Mouse (Mus musculus) inflammation-experienced regulatory T-cells, adult 6 months (primary cell): ENCODE results near the gene Trafd1. TPM values are rescaled to one million over a fixed set of nuclear protein-coding genes. Genes with fewer than 3 reads are reported as not detected.

Source experiments
- ATAC-seq: one replicate; pipeline ENCODE4 v1.8.0; 2017
- polyA plus RNA-seq, 3 experiments: library from polyadenylated mRNA; unstranded; fragments of 100-300 nt; shearing (Covaris generic); gene quantifications; one replicate each; pipeline ENCODE4 v1.2.1; 2017

Trafd1 gene
- polyA plus RNA-seq: 10 to 100 TPM; 31.6 to 50.8 (median 39.1) TPM

GRCm38 (mm10) chr5:121385461-121386119, at the start of gene Trafd1:
Gene Trafd1 (minus strand): TSS chr5:121385632.
- ATAC-seq: peak; percentile 84

GRCm38 (mm10) chr5:121428954-121429353, 43.5 kb upstream of the Trafd1 start:
- no peak for ATAC-seq

DNA sequence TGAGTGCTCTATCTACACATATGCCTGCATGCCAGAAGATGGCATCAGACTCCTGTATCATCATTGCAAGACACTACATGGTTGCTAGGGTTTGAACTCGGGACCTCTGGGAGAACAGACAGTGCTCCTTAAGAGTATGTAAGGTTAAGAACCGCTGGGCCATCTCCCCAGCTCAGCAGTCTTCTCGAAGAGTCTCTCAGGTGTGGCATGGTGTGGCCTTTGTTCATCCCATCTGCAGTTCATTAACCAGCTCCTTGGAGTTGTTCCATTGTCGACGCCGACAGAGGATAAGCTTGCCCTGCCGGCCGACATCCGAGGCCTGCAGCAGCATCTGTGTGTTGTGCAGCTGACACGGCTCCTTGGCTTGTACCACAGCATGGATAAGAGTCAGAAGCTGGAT, 37.9 kb upstream of the Trafd1 start:
- ATAC-seq: no peak

DNA sequence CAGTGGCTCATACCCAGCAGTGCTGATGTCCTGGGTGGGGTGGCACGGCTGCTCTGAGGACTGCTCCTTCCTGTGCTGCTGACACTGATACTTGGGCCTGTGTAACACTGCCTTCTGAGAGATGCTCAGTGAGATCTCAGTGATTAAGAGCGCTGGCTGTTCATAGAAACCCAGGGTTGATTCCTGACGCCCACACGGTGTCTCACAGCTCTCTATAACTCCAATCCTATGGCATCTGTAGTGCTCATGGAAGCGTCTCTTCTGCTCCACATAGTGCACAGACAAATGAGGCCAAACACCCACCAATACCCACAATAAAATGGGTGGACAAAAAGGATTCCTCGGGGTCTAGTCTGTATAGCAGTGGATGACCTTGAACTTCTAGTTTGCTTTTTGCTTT, 37.4 kb upstream of the Trafd1 start:
- no peak for ATAC-seq

- no peak for ATAC-seq
Observed at GRCm38 (mm10) chr5:121420721-121421120, 35.3 kb upstream of the Trafd1 start.

GRCm38 (mm10) chr5:121410975-121411374, 25.5 kb upstream of the Trafd1 start:
- ATAC-seq: no peak

DNA sequence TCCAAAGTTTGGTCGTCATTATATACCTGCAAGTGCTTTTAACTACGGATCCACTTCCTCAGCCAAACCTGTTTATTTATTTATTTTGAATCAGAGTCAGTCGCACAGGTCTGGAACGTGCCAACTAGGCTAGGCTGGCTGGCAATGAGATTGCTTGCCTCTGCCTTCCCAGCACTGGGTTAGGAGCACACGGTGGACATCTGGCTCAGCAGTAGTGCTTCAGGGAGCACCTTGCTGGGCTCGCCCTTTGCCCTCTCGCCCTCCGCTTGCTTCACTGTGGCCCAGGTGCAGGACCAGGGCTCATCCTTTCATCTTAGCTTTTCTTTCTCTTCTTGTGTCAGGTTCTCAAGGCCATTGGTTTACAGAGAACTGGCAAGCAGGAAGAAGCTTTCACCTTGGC, 22.4 kb upstream of the Trafd1 start:
- no peak for ATAC-seq

DNA sequence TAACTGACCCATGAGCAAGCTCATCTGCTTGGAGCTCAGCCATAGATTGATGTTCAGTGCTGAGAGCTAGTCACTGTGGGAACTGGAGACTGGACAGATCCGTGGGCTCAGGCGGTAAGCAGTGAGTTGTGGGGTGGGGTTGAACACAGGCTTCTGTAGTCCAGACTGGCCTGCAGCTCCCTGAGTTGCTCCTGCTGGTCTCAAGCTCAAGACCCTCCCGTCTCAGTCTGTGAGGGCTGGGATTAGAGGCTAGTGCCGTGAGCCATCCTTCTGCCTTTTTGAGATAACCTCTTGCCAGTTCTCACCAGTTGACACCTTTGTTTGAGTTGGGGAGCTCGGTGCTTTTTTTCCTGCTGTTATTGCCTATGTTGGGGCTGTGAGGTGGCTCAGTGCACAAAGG, 15.4 kb upstream of the Trafd1 start:
- ATAC-seq: no peak

- ATAC-seq: no peak
Observed at GRCm38 (mm10) chr5:121400064-121400463, 14.6 kb upstream of the Trafd1 start.

DNA sequence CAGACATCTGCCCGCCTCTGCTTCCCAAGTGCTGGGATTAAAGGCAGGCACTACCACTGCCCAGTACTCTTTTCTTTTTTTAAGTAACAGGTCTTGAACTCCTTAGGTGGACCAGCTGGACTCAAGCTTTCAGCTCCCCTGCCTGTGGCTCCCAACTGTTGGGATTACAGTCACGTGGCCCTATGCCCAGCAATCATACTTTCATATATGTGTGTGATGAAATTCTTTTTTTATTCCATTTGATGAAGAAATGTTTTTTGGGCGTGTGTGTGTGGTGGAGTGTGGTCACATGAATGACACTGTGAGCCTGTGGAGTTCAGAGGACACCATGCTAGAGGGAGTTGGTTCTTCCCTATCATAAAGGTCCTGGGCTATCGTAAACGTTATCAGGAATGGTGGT, 14.1 kb upstream of the Trafd1 start:
- no peak for ATAC-seq

GRCm38 (mm10) chr5:121398965-121399462, 13.6 kb upstream of the Trafd1 start:
- no peak for ATAC-seq

- ATAC-seq: peak; percentile 29
Observed at GRCm38 (mm10) chr5:121398146-121398964, 12.9 kb upstream of the Trafd1 start.

DNA sequence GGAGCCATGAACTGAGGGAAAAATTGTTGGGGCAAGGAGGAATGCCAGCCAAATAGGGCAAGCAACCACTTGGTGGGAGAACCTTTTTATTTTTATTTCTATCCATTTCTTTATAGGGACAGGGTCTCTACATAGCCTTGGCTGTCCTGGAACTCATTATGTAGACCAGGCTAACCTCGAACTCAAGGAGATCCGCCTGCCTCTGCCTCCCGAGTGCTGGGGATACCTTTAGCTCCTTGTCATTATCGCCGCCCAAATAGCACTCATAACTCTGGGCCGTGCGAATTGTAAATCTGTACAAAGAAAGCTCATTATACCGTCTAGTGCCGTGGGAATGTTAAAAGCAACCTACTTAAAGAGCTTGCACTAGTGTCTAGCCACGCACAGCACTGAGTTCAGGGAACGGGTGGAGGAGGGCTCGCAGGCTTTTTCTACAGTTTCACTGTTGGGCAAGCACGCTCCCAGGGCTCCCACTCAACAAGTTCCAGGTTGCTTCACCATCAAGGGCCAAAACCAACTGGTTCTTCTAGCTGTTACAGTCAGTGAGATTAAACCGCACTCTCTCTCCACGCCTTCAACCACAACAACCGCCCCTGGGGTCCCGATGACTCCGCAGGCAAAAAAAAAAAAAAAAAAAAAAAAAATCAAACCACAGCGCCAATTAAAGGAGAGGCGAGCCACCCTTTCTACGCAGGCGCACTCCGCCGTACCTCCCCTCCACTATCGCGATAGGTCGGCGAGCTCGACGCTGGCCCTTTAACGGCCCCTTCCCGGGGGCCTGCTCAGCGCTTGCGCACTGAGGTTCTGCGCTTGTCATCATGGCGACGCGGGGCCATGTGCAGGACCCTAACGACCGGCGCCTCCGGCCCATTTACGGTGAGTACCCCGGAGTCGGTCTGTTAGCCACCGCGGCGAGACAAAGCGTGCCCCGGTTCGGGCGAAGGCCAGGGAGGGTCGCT, 12.0 kb upstream of the Trafd1 start, which contains the start of gene Naa25:
Gene Naa25, plus strand, starts transcription at position 750 of the 959 bp plus-strand sequence.
- ATAC-seq: peak; percentile 90

GRCm38 (mm10) chr5:121395621-121396020, 10.2 kb upstream of the Trafd1 start:
- no peak for ATAC-seq

GRCm38 (mm10) chr5:121393402-121393801, 8.0 kb upstream of the Trafd1 start:
- no peak for ATAC-seq

- peak; percentile 58 for ATAC-seq
Observed at GRCm38 (mm10) chr5:121392667-121393380, 7.4 kb upstream of the Trafd1 start.

DNA sequence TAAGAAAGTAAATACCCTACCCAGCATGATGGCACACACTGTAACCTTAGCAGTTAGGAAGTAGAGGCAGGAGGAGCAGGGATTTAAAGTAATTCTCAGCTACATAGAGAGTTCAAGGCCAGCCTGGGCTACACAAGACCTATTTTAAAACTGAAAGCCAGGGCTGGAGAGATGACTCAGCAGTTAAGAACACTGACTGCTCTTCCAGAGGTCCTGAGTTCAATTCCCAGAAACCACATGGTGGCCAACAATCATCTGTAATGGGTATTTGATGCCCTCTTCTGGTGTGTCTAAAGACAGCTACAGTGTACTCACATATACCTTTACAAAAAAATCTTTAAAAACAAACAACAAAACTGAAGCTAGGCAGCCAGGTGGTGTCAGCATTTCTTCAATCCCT, 4.3 kb upstream of the Trafd1 start:
- ATAC-seq: no peak

GRCm38 (mm10) chr5:121389106-121389505, 3.7 kb upstream of the Trafd1 start:
- no peak for ATAC-seq

DNA sequence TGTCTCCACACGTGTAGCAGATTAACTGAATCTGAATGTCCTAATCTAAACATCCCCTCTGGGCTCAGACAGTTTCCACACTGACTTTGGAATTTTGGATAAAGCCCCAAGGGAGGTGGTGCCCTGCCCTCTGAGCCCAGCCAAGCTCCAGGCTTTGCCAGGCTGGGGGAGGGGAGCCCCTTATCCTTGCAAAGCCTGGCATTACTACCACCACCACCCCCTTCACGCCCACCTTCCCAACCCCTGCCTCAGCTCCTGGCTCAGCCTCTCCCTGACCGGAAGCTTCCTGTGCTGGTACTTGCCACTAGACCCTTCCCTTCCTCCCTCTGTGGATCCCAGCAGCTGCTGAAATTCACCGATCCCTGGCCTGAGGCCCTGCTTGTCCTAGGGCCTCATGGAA, 1.7 kb upstream of the Trafd1 start:
- ATAC-seq: no peak

DNA sequence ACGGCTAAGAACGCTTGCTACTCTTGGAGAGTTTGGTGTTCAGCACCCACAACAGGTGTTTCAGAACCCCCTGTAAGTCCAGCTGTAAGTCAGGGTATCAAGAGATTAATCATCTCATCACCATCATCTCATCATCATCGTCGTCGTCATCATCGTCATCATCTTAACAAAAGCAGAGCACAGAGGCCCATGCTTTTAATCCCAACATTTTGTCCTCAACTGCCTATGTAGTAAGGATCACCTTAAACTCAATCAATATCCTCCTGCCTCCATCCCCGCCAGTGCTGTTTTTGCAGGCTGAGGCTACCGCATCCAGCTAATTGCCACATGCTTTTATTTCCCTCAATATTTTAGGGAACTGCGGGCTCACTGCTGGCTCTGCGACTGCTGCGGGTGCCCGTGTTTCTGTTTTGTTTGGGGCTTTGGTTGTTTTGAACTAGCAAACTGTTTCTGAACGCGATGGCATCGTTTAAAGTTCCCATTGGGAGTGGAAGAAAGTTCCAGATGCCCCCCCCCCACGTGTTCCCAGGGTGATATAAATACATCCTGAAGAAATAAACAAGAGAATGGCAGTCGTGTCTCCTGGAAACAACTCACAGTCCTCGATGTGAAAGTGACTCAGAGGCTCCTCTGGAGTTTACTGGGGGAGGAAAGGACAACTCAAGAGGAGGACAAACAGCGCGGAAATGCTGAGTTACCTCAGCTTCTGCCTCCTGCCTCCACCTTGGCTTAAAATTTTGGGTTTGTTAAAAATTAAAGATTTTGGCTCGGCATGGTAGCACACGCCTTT, 883 bp upstream of the Trafd1 start:
- ATAC-seq: peak; percentile 2
